Mouse (Mus musculus) liver, embryonic 12.5 days (tissue): Measurements from ENCODE around the gene Zfp710. TPM values are rescaled to one million over a fixed set of nuclear protein-coding genes. Genes with fewer than 3 reads are reported as not detected.

Experiments
- ATAC-seq: fragments of 200-750 bp; cut with Nextera tagmentation; 2 replicates; pipeline ENCODE4 v1.8.0; 2017; ENCODE audit warnings: moderate number of reproducible peaks, mild to moderate bottlenecking, moderate library complexity
- H3K27ac ChIP-seq: fragments of 300-500 bp; sonication (generic); 2 replicates; pipeline ENCODE4 v1.5.1; 2016; ENCODE audit warnings: mild to moderate bottlenecking
- H3K27me3 ChIP-seq: fragments of 300-500 bp; sonication (generic); replicated peaks from 2 replicates; pipeline ENCODE4 v1.6.1; 2016; ENCODE audit warnings: mild to moderate bottlenecking, moderate library complexity
- H3K36me3 ChIP-seq: fragments of 300-500 bp; sonication (generic); 2 replicates; pipeline ENCODE4 v1.6.1; 2016; ENCODE audit warnings: mild to moderate bottlenecking, moderate library complexity
- H3K4me1 ChIP-seq: fragments of 300-500 bp; sonication (generic); 2 replicates; pipeline ENCODE4 v1.6.1; 2016
- H3K4me2 ChIP-seq: fragments of 300-500 bp; sonication (generic); 2 replicates; pipeline ENCODE4 v1.6.1; 2016; ENCODE audit warnings: mild to moderate bottlenecking, moderate library complexity
- H3K4me3 ChIP-seq: fragments of 300-500 bp; sonication (generic); 2 replicates; pipeline ENCODE4 v1.5.1; 2016; ENCODE audit warnings: mild to moderate bottlenecking, moderate library complexity
- H3K9ac ChIP-seq: fragments of 300-500 bp; sonication (generic); 2 replicates; pipeline ENCODE4 v1.6.1; 2016; ENCODE audit warnings: mild to moderate bottlenecking, moderate library complexity
- H3K9me3 ChIP-seq: fragments of 300-500 bp; sonication (generic); replicated peaks from 2 replicates; pipeline ENCODE4 v1.6.1; 2016; ENCODE audit warnings: mild to moderate bottlenecking, moderate library complexity
- WGBS: fragments of 180-500 bp; shearing (Covaris S2); methylation state at CpG from one replicate; pipeline ENCODE4 v1.1.7; 2016; ENCODE audit not compliant: insufficient replicate concordance; 5-methylcytosine and 5-hydroxymethylcytosine counted together
- polyA plus RNA-seq: library from polyadenylated mRNA; unstranded; fragments of >200 nt; fragmentation: Nextera tagmentation; extraction: Ambion mirVana; gene quantifications from 2 replicates; pipeline ENCODE4 v1.2.1, GENCODE M21; 2016

The Zfp710 gene
- polyA plus RNA-seq, 1 experiment from 2014 or later = 7.2 TPM

DNA sequence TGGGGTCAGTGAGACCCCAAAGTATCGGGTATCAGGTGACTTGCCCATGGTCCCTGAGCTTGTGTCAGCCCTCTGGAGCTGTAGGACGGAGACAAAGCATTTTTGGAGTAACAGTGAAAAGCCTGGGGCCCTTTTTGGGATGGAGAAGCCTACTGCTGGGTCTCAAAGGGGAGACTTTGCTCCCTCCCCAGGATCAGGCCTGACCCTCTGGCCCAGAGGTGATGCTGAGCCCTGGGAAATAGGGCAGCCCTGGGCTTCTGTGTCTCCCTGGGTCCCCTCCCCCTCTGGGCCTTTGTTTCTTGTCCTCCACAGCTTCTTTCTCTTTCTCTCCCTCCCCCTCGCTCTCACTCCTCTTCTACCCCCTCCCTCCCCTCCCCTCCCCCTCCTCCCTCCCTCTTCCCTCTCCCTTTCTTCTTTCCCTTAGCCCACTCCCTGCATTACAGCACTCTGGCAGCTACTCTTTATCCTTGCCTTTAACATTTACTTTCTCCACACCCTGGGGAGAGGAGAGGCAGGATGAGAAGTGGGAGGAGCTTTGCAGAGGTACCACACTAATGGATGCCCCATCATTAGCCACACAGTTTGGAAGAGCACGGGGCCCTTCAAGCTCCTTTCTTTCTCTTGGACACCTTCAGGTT lies 51.5 kb downstream of the Zfp710 start:
- H3K27me3 ChIP-seq = no peaks in the 10 kb centered on the region
- H3K36me3 ChIP-seq = peaks cover 2% of the 10 kb centered on the region
- peak overlapping the region; percentile 36; the same call in 1 of the 2 replicates for H3K4me2 ChIP-seq
- 39% methylated on average over 4 of the region's 4 CpGs for WGBS
- ATAC-seq = no peak
- no peak overlapping the region for H3K9ac ChIP-seq
- no peaks in the 10 kb centered on the region for H3K9me3 ChIP-seq
- no peak overlapping the region for H3K4me3 ChIP-seq
- peak overlapping the region; percentile 52 for H3K27ac ChIP-seq
- peaks cover 83% of the 10 kb centered on the region for H3K4me1 ChIP-seq

DNA sequence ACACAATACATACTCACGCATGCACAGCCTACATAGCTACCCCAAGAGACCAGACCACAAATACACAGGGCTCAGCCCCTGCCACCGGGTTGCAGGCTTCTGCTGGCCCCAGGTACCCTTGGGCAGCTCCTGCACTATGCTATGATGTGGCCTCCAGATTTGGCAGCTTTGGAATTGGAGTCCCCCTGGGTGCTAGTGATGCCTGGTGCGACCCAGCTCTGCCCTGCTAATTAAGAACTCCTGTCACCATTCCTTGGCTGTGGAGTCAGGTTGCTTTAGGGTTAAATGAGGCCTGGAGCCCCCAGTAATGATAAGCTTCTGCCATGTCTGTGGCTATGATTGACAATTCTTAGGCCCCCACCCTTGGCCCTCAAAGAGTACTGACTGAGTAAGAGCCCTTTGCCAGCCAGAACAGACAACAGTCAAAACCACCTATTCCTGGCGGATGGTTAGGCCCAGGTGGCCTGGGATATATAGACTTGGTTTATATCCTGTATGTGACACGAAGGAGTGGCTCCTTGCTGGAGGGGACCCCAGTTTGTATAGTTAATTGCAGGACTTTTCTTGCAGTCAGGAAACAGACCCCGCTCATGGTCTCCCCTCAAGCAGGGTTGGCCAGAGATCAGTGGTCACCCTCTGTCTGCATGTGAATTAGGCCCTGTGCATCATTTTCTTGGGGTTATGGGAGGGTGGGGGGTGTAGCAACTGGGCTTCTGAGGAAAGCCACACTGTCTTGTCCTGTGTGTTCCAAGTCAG lies 52.5 kb downstream of the Zfp710 start:
- WGBS = 48% methylated on average over 6 of the region's 6 CpGs
- ATAC-seq = no peak
- no peaks in the 10 kb centered on the region for H3K9me3 ChIP-seq

DNA sequence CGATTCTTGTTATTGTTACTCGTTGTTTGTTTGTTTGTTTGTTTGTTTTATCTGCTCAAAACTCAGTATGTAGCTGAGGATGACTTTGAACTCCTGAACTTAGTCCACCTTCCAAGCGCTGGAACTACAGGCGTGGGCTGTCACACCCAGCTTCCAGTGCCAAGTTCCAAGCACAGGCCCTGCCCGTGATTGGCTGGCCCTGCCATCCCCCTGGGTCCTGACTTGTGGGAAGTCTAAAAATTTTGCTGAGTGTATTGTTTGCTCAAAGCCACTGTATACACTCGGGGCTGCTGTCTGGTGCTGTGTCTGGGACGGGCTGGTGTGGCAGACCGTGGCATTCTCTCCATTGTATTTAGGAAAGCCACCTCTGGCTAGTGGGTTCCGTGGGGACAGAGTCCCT lies 53.2 kb downstream of the Zfp710 start:
- 66% methylated on average over 9 of the region's 9 CpGs for WGBS
- H3K9ac ChIP-seq = no peak overlapping the region
- H3K4me3 ChIP-seq = no peak overlapping the region
- no peaks in the 10 kb centered on the region for H3K9me3 ChIP-seq
- H3K27ac ChIP-seq = 0 out of 2 replicates have a peak overlapping the region, but pooled peaks have one; percentile 39
- no peaks in the 10 kb centered on the region for H3K27me3 ChIP-seq
- H3K4me2 ChIP-seq = no peak overlapping the region
- no peak for ATAC-seq
- peaks cover 72% of the 10 kb centered on the region for H3K4me1 ChIP-seq
- peaks cover 19% of the 10 kb centered on the region for H3K36me3 ChIP-seq

More for the DNA sequence above, 52.5 kb downstream of the Zfp710 start:
- H3K4me3 ChIP-seq = no peak overlapping the region
- H3K27me3 ChIP-seq = no peaks in the 10 kb centered on the region
- no peak overlapping the region for H3K27ac ChIP-seq
- no peak overlapping the region; the same call in 1 of the 2 replicates for H3K9ac ChIP-seq
- peaks cover 77% of the 10 kb centered on the region for H3K4me1 ChIP-seq
- peaks cover 13% of the 10 kb centered on the region for H3K36me3 ChIP-seq
- H3K4me2 ChIP-seq = no peak overlapping the region

GRCm38 (mm10) chr7:80078792-80079301 lies 54.2 kb downstream of the Zfp710 start:
- Histone ChIP-seq H3K4me3 (no peak overlapping the region), H3K4me1 (peaks cover 70% of the 10 kb centered on the region)
- peak; percentile 8; the same call in 1 of the 2 replicates for ATAC-seq

DNA sequence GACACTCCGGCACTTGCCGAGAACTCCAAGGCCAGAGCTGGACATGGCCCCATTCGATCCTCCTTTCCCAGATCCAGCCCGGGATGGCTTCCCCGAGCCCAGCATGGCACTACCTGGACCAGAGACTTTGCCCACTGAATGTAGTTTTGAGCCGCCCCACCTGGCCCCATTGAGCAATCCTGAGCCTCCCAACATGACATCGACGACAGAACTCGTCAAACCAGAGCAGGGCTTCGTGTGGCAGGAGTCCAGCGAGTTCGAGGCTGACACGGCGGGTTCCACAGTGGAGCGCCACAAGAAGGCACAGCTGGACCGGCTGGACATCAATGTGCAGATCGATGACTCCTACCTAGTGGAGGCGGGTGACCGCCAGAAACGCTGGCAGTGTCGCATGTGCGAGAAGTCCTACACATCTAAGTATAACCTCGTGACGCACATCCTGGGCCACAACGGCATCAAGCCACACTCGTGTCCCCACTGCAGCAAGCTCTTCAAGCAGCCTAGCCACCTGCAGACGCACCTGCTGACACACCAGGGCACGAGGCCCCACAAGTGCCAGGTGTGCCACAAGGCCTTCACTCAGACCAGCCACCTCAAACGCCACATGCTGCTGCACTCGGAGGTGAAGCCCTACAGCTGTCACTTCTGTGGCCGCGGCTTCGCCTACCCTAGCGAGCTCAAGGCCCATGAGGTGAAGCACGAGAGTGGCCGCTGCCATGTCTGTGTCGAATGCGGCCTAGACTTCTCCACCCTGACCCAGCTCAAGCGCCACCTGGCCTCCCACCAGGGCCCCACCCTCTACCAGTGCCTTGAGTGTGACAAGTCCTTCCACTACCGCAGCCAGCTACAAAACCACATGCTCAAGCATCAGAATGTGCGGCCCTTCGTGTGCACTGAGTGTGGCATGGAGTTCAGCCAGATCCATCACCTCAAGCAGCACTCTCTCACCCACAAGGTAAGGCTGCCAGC lies 57.3 kb downstream of the Zfp710 start:
- Histone ChIP-seq H3K27ac (no peak overlapping the region), H3K4me2 (no peak overlapping the region), H3K36me3 (peaks cover 39% of the 10 kb centered on the region), H3K27me3 (no peaks in the 10 kb centered on the region), H3K9ac (no peak overlapping the region), H3K4me3 (no peak overlapping the region), H3K9me3 (no peaks in the 10 kb centered on the region), H3K4me1 (peaks cover 40% of the 10 kb centered on the region)
- WGBS = 86% methylated on average over 42 of the region's 42 CpGs
- no peak for ATAC-seq

More at GRCm38 (mm10) chr7:80078792-80079301, 54.2 kb downstream of the Zfp710 start:
- H3K27me3 ChIP-seq = no peaks in the 10 kb centered on the region
- H3K4me2 ChIP-seq = peak overlapping the region; percentile 34
- 15% methylated on average over 14 of the region's 14 CpGs for WGBS
- H3K9me3 ChIP-seq = no peaks in the 10 kb centered on the region
- H3K36me3 ChIP-seq = peaks cover 27% of the 10 kb centered on the region
- H3K27ac ChIP-seq = peak overlapping the region; percentile 72
- H3K9ac ChIP-seq = no peak overlapping the region

DNA sequence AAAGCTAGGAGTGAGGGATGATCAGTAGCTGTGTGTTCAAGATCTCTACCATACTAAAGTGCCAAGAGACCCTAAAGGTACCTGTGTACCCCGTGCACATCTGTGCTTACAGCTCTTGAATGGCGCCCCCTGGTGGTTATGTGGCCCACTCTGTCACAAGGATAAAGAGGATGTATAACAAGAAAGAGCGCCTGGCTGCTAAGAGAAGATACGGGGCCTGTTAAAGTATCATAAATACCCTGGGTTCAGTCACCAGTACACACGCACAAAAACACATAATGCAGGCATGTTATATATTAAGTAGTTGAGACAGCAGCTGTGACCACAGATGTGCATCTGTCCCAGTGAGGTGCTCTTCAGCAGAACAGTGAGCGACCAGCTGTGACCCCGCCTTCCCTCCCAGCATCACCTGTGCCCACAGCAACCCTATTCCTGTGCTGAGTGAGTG lies 59.9 kb downstream of the Zfp710 start:
- 57% methylated on average over 7 of the region's 7 CpGs for WGBS

DNA sequence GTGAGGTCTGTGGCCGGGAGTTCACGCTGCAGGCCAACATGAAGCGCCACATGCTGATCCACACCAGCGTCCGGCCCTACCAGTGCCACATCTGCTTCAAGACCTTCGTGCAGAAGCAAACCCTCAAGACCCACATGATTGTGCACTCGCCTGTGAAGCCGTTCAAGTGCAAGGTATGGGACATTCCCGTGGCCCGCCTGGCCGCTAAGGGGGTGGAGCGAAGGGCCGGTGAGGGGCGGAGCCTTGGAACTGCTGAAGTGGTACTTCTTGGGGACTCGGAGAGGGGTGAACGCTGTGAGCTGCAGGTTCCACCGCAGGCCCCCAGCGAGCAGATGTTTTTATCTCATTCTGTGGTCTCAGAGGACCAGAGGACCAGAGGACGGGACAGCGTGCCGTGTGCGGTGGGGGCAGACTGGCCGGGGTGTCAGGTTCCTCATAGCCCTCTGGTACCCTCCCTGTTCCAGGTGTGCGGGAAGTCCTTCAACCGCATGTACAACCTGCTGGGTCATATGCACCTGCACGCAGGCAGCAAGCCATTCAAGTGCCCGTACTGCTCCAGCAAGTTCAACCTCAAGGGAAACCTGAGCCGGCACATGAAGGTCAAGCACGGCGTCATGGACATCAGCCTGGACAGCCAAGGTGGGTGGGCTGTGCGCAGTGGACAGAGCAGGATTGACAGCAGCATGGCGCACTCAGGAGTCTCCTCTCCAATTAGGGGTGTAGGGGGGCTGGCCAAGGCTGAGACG lies 61.5 kb downstream of the Zfp710 start:
- Histone ChIP-seq H3K9me3 (no peaks in the 10 kb centered on the region), H3K27me3 (no peaks in the 10 kb centered on the region), H3K4me1 (peaks cover 3% of the 10 kb centered on the region; the same call in 1 of the 2 replicates), H3K9ac (no peak overlapping the region), H3K4me3 (no peak overlapping the region), H3K36me3 (peaks cover 76% of the 10 kb centered on the region), H3K27ac (no peak overlapping the region), H3K4me2 (no peak overlapping the region)
- 0 out of 2 replicates have a peak, but pooled peaks have one; percentile 25 for ATAC-seq
- 79% methylated on average over 33 of the region's 33 CpGs for WGBS

More for the DNA sequence above, 59.9 kb downstream of the Zfp710 start:
- Histone ChIP-seq H3K9ac (no peak overlapping the region), H3K4me3 (no peak overlapping the region), H3K27me3 (no peaks in the 10 kb centered on the region), H3K27ac (no peak overlapping the region), H3K4me1 (peaks cover 14% of the 10 kb centered on the region), H3K9me3 (no peaks in the 10 kb centered on the region), H3K4me2 (no peak overlapping the region), H3K36me3 (peaks cover 62% of the 10 kb centered on the region)
- no peak for ATAC-seq

GRCm38 (mm10) chr7:80088191-80088590 lies 63.6 kb downstream of the Zfp710 start:
- no peaks in the 10 kb centered on the region for H3K9me3 ChIP-seq
- H3K36me3 ChIP-seq = peaks cover 72% of the 10 kb centered on the region
- H3K9ac ChIP-seq = no peak overlapping the region
- ATAC-seq = no peak
- H3K4me2 ChIP-seq = no peak overlapping the region
- H3K4me1 ChIP-seq = 0 out of 2 replicates have a peak, but pooled peaks cover 2% of the 10 kb centered on the region
- no peak overlapping the region for H3K27ac ChIP-seq
- WGBS = 76% methylated on average over 9 of the region's 9 CpGs
- H3K27me3 ChIP-seq = no peaks in the 10 kb centered on the region
- no peak overlapping the region for H3K4me3 ChIP-seq

DNA sequence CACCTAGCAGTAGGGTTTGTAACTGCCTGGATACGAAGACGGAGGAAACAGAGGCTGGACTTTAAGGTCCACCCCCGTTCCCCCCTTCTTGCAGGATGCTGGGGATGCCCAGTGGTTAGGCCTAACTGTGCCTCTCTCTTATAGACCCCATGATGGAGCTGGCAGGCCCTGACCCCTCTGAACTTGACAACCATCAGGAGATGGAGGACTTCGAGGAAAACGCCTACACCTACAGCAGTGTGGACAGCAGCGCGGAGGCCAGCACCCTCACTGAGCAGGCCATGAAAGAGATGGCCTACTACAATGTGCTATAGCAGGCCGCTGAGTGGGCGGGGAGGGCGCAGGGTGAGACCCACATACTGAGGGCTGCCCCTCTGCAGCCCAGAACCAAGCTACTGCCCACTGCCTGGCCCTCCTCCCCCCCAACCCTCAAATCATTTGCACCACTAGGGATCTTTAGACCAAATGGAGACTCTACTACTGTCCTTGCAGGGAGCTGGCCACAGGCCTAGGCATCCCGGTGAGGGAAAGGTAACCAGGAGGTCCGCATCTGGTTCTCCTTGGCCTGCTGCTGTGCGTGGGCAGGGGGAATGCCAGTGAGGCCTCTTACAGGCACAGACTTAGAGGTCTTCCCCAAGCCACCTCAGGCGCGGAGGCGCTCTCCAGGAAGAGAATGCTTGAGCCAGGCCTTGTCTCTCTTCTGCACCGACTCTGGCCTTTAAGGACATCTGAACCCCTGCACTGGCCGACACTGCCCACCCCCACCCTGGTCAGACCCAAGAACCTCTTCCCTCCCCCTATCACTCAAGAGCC lies 65.8 kb downstream of the Zfp710 start:
- H3K27me3 ChIP-seq = no peaks in the 10 kb centered on the region
- 79% methylated on average over 18 of the region's 18 CpGs for WGBS
- H3K9me3 ChIP-seq = no peaks in the 10 kb centered on the region
- H3K9ac ChIP-seq = no peak overlapping the region
- H3K36me3 ChIP-seq = peaks cover 90% of the 10 kb centered on the region
- no peak overlapping the region for H3K4me3 ChIP-seq
- no peak overlapping the region for H3K4me2 ChIP-seq
- no peak for ATAC-seq
- no peak overlapping the region for H3K27ac ChIP-seq
- 0 out of 2 replicates have a peak, but pooled peaks cover 2% of the 10 kb centered on the region for H3K4me1 ChIP-seq
